Mouse (Mus musculus) kidney, postnatal 14 days (tissue): ENCODE data around the gene Mcts2.

Experiments used
- DNase-seq: peaks from one replicate; pipeline ENCODE4 v3.0.0; 2022; ENCODE audit warnings: mixed read lengths

Mcts2 gene

DNA sequence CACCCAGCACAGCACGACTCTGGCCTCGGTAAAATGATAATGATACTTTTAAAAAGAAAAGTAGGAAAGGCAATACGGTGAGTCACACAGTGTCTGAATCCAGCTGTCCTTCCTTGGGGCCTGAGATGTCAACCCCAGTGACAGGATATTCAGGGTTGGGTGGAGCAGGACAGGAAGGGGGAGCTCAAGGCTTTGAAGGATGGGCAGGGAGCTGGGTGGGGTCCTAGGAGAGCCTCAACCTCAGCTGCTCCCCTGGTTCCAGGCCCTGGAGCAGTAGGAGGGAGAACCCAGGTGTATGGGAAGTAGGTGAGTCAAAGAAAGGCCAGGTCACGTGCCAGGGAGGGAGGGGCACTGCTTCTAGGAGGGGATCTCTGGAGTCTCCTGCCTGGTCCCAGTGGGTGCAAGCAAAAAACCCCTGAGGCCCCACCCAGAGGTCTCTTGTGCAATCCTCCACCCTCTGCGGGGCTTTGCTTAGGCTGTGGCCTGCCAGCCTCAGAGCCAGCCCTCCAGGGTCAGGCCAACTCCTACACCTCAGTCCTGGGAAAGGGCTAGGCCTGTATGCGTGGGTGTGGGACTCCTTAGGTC, 40.0 kb downstream of the Mcts2 start:
- DNase-seq: no peak

DNA sequence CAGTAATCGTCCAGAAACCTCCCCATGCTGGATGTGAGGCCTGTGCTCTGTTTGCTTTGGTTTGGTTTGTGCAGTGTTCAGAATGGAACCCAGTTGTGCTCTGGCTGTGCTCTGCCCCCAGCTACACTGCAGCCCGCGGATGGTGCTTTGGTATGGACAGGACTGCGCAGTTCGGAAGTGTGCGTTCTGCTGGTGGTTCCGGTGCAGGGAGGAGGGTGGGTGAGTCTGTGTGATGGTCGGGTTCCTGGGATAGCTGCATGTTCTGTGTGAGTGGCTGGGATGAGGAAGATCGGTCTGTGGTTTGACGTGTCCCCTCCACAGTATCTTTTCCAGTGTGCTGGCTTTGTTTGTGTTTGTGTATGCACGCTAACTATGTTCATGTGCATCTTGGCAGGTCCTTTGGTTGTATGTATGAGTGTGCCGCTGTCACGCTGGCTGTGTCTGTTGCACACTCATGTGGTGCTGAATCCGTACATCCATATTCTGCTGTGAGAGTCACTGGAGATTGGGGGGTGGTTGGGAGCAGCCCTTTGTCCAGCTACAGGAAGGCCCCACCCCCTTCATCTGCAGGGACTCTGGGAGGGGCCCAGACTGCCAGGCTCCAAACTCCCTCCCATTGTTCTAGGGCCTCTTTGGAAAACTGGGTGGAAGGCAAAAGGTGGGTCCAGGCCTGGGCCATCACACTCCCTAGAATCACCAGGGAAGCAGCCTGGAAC, 41.1 kb downstream of the Mcts2 start:
- DNase-seq: peak; percentile 71

DNA sequence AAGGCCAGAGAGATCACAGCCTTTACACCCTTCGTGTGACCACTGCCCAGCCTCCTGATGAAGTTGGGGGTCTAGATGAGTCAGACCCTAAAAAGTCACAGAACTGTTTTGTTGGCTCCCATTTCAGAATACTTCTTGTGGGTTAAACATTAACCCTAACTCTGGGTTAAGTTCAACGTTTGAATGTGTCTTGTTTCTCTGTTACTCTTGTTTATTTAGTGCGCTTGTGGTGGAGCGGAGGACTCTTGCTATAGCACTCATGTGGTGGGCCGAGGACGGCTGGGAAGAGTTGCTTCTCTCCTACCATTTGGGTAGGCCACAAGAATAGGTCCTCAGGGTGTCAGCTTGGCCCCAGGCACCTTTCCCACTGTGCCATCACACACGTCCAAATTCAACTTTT, 41.8 kb downstream of the Mcts2 start:
- no peak for DNase-seq

DNA sequence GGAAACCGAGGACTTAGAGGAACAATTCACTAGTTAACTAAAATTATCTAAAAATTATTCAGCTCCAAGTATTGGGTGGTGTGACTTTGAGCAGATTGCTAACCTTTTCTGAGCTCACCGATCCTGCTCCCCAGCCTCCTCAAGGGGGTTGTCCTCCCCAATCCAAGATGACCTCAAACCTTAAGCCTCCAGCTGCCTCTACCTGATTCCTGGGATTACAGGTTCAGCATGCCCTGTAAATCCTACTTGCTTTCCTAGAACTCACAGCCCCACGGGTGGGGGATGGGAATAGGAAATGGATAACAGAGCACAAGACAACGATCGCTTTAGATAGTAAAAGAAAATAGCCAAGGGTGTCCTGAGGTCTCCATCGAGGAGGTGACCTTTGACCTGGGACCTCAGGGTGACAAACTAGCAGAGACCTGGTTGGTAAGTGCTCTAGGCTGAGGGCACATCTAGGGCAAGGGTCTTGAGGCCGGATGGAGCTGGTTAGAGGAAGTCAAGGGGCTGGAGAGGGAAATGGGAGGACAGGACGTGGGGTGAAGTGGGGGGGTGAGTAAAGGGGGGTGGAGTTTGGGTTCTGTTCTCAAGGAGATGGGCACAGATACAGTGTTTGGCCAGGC, 42.3 kb downstream of the Mcts2 start:
- peak; percentile 66 for DNase-seq

DNA sequence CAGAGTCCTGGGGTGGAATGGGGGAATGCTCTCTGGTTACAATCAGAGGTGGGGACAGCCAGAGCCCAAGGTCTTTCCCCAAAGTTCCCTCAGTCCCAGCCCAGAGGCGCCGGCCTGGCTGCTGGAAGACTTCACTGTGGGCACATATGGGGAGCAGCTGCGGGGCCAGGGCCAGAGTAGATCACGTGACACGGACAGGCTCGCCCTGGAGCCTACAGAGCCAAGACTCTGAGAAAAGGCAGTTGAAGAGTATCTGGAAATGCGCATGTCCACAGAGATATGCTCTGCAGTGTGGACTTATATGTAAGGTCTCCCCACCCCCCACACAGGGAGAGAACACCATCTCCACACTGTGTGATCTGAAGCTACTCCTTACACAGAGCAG, 42.8 kb downstream of the Mcts2 start:
- peak; percentile 64 for DNase-seq

DNA sequence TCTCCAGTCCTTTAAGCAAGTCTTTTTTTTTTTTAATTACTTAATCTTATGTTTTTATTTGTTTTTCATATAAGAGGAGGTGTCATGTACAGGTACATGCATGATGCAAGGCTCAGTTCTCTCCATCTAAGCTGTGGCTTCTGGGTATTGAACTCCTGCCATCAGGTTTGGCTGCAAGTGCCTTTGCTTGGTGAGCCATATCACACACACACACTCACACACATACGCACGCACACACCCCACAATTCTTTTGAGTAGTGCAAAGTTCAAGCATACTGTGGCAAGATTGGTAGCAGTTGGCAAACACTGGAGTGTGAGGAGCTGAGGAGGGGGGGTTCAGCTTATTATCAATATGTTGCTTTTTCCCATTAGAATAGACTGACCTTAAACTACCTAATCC, 46.4 kb downstream of the Mcts2 start:
- DNase-seq: no peak

DNA sequence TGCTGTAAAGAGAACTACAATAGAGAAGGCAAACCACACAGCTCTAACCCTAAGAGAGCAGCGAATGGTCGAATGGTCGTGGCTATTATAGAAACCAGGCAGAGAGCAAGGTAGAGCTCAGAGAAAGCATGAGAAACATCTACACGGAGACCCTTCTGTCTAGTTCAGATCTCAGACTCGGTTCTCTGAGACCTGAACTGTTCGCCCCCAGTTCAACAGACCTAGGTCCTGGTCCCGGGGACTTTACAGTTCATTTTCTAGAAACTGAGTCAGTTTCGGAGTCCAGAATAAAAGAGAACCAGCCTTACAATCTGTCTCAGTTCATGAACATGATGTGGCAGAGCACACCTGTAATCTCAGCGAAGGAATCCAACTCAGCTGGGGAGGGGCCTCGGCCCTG, 47.7 kb downstream of the Mcts2 start:
- DNase-seq: no peak

DNA sequence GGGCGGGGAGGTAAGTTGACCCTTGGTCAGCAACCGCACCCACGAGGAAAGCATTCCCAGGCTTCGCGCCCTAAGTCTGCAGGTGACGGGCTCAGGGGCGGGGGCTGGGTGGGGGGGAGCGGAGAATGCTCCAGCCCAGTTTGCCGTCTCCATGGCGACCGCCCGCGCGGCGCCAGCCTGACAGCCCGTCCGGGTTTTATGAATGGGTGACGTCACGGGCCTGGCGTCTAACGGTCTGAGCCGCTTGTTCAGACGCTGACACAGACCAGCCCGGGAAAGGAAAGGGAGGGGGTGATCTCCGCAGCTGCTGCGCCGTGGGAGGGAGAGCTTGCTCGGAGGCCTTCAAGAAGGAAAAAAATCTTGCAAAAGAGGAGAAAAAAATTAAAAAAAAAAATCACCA, 48.1 kb downstream of the Mcts2 start:
- DNase-seq: peak; percentile 98

DNA sequence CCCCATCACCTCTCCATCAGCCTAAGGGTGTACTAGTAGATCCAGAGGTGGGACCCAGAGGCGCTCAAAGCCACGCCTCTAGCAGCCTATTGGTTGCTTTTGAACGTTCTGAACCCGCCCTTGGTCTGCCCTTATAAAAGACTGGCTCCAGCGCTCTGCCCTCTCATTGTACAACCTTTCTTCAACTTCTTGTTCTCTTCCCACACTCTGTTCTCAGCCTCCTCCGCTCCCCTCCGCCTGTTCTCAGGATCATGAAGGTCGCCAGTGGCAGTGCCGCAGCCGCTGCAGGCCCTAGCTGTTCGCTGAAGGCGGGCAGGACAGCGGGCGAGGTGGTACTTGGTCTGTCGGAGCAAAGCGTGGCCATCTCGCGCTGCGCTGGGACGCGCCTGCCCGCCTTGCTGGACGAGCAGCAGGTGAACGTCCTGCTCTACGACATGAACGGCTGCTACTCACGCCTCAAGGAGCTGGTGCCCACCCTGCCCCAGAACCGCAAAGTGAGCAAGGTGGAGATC, 49.3 kb downstream of the Mcts2 start, which contains the start of gene Id1:
Id1 (plus strand) TSS at position 162 of the 512 bp plus-strand sequence.
- peak; percentile 94 for DNase-seq

DNA sequence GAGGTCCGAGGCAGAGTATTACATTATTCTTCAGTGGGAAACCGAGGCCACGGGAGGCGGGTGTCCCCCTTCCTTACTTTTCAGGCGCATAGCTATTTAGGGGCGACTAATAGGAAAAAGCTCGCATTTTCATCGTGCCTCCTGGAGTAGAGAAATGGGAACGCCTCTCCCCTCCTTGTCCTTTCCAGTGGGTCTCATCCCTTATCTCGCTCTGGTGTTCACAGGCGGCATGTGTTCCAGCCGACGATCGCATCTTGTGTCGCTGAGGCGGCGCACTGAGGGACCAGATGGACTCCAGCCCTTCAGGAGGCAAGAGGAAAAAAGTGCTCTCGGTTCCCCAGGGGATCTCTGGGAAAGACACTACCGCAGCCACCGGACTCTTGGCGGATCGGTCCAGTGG, 49.9 kb downstream of the Mcts2 start:
- DNase-seq: no peak
